Mouse (Mus musculus) cerebellum, postnatal 36 days (tissue): ENCODE data around the gene Slc25a13.
"Not testable (repeated sequence)": the region's sequence is repeated elsewhere in the genome, so short reads cannot be mapped to it uniquely, and the experiment has no call there.

ENCODE experiments used
- DNase-seq, 2 experiments: peaks; one replicate each; pipeline ENCODE4 v3.0.0; 2021 to 2022; ENCODE audit warnings: mixed read lengths in 2 of 2

The Slc25a13 gene

GRCm38 (mm10) chr6:6201977-6202376 is 15.0 kb downstream of the Slc25a13 start:
- no peak for DNase-seq

DNA sequence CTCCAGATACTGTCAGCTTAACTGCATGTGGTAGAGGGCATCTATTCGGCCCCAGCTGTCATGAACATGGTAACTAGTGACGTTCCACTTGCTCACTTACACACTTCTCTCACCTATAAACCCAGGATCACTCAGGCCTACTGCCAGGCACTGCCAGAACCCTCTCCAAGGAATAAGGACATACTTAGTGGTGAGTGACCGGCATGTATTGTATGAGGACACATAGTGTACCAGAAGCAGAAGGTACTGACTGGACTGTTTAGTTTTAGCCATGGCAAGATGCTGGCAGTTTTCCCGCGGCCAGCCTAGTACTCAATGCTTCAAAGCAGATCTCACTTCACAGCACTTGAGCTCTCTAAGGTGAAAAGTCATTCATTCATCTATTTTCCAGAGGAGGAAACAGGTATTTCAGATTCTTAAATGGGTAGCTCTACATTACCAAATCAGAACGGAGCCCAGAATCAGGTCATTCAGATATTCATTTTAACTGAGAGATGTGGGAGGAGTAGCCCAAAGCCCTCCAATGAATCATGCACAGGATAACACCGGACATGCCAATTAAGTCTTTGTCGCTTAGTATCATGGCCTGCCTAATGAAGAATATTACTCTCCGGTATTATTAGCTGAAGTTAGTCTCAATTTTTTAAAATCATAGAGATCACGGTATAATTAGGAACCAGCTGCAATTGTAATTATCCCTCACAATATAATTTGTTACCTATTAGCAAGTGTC is 17.7 kb downstream of the Slc25a13 start:
- DNase-seq: no peak

- DNase-seq: not testable (repeated sequence)
Measured at GRCm38 (mm10) chr6:6198056-6198455, 18.9 kb downstream of the Slc25a13 start.

- DNase-seq: no peak
Measured at GRCm38 (mm10) chr6:6197339-6197738, 19.6 kb downstream of the Slc25a13 start.

GRCm38 (mm10) chr6:6196527-6196926 is 20.4 kb downstream of the Slc25a13 start:
- DNase-seq: no peak

DNA sequence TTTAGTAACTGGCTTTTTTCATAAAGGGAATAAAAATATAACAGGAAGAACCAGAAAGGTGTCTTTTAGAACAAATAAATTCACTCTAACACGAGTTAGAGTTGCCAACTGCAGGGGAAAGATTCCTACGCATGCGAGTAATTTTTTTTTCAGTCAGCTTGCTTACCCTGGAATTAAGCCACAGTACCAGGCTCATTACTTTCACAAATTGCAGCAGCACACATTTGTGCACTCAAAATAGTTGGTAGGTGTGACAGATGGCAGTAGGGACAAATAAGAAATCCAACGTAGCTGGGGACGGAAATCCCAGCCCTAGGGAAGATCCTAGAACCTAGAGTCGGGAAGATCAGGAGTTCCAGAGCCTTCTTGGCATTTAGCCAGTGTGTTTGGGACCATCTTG is 22.1 kb downstream of the Slc25a13 start:
- no peak for DNase-seq

GRCm38 (mm10) chr6:6193906-6194305 is 23.1 kb downstream of the Slc25a13 start:
- DNase-seq: no peak

GRCm38 (mm10) chr6:6192413-6192812 is 24.6 kb downstream of the Slc25a13 start:
- DNase-seq: no peak

DNA sequence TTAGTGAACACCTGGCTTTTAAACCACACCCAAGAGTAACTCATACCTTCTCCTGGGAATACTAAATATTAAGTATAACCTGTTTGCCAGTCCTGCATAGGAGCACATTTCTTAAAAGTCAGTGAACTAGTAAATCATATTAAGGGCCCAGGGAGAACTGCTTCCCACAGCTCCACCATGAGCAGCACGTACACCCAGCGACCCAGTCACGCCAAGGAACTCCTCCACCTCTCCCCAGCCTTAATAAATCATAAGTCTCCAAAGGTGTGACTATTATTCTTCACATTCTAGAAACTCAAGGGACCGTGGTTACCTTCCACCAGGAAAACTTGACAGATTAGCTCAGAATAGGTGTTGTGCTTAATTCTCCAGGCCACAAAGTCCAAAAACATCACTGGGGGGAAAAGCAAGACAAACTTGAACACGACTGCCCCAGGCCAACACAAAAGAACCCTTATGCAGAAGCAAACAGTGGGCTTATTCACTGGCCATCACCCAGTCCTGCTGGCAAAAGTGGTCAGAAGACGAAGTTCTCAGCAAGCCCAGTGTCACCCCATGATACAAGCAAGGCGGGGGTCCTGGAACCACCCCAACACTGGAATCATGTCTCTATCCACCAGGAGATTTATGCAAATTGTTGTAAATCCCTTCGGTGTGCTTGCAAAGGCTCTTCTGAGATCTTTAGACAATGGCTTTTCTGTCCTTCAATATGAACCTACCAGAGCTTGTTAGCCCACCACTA is 25.2 kb downstream of the Slc25a13 start:
- no peak for DNase-seq

DNA sequence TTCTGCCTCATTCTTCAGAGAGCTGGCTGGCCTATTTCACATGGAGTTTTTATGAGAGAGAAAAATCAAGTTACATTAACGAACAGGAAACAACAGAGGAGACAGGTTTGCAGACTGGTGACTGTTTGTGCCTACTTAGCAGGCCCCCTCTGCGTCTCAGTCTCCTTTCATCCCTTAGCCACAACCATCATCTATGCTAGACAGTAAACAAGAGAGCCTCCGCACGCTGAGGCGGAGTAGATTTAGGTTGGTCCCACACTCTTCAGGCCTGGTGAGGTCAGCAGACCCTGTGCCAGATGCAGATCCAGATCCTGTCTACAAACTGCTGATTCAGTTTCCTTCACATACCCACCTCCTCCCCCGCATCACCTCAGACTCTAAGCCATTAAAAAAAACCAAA is 28.0 kb downstream of the Slc25a13 start:
- DNase-seq: no peak

GRCm38 (mm10) chr6:6186468-6186867 is 30.5 kb downstream of the Slc25a13 start:
- DNase-seq: no peak

- no peak for DNase-seq
Measured at GRCm38 (mm10) chr6:6185735-6186068, 31.3 kb downstream of the Slc25a13 start.

DNA sequence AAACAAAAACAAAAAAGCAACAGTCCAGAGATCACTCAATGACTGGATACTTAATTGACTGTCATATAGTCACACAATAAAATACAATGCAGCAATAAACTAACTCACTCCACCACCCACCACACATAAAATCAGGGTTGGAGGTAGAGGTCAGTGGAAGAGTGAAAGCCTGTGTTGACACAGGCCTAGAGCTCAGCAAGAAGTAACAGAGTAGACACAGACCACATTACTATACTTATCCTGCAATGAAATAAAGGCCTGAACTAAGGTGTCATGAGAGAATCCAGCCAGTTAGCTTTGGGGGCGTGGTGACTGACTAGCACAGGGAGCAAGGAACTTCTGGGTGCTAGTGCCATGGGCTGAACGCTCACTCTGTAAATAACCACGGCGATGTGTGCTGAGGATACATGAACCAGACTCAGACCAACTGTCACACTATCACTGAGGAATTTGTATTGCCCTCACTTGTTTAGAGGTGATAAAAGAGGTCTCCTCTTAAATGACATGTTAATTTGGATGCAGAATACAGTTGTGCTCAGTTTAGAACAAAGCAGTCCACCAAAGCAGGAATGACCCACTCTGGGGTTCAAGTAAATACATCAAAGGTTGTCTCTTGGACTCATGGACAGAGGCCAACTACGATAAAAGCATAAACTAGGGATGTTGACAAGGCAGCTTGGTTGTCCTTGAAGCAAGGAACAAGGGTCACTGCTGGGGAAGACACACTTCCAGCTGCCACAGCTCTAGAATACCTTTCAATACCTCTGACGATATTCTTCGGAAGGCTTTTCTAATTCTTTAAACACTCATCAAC is 31.8 kb downstream of the Slc25a13 start:
- no peak for DNase-seq

- no peak for DNase-seq
Measured at GRCm38 (mm10) chr6:6183601-6184000, 33.4 kb downstream of the Slc25a13 start.

GRCm38 (mm10) chr6:6182191-6182590 is 34.8 kb downstream of the Slc25a13 start:
- no peak for DNase-seq

DNA sequence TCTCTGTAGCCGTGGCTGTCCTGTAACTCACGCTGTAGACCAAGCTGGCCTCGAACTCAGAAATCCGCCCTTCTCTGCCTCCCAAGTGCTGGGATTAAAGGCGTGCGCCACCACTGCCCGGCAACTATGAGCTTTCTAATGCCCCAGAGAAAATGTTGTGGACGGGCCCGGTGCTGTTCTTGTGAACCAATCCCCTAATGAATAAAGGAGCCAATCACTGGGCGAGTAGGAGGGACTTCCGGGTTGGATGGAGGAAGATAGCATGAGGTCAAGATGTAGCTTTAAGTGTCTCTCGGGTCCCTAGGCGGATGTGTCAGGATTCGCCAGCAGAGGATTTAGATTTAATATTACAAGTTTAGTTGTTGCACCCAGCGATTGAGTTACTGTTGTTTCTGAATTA is 38.6 kb downstream of the Slc25a13 start:
- not testable (repeated sequence) for DNase-seq

DNA sequence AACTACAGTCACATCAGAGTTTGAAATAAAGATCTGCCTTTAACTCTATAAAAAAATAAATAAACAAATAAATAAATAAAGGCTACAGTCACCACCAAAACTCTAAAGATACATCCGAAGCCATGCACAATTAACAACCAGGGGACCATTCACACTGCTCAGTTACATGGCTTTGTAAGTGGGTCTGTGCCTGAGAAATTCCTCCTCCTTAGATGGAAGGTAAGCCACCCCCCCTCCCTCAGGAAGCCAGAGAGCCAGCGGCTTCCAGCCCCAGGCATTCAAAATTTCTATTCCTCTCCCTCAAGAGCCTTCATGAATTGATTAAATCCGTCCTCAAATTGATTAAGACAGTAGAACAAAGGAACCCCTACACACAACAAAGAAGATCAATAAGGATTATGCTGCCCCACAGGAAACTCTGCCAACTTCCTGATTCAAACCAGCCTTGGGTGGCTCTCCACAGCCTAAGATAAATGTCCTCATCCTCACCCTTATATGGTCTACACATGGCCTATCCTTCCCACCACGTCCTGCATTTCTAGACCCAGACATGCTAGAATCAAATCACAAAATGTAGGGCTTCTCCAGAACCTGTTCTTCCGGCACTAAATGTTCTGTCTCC is 41.5 kb downstream of the Slc25a13 start:
- no peak for DNase-seq

- no peak for DNase-seq
Measured at GRCm38 (mm10) chr6:6173935-6174561, 42.9 kb downstream of the Slc25a13 start.

DNA sequence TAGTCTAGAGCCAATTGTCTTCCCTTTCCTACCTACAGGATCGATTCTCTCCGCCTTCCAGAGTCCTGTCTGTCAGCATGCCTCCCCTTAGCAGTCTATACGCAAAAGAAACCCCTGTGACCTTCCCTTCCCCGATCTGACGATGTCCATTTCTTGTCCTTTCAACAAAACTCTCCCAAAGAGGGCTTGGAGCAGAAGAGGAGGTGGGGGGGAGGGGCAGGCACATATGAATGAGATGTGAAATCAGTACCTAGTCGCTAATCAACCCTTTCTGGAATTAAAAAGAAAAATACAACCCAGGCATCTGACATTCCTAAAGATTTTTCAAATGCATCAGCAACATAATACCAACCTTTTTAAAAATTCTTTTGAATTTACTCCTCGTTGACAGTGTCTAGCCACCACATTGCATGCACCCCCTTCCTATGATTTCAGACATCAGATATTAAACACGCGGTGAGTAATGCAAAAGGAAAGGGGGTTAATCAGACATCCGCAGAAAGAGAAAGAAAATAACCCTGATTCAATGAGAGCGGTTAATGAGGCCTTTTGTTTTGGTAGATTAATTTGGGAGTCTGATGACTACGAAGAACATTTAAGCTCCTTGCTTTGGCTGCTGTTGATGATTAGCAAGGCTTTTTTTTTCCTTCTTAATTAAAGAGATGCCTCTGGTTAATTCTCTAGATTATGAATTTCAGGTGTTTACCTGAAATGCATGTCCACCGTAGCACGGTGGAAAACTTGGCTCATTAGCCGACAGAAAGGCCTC is 43.6 kb downstream of the Slc25a13 start:
- no peak for DNase-seq

DNA sequence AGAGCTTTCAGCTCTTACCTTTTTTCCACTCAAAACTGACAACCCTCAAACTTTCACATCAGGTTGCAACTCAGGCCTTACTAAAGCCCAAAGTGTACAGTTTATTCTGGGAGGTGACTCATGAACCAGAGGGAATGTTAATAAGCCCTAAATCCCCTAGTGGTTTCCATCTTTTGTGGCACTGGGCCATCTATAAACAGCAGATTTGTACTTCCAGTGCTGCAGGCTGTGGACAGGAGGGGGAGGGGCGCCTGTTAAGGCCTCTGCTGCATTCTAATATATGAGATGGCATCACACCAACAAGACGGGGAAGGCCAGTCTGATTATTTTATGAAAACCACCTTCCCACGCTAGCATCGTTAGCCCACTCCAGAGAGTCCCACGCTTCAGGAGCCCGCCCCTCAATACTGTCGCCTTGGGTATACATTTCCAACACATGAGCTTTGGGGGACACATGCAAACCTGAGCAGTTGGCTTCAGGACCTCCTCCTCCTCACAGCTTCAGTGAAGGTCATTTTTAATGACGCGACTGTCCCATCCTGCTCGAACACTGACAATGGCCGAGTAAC is 48.3 kb downstream of the Slc25a13 start:
- no peak for DNase-seq

- no peak for DNase-seq
Measured at GRCm38 (mm10) chr6:6167339-6168126, 49.4 kb downstream of the Slc25a13 start.
